Mouse (Mus musculus) liver, postnatal 0 days (tissue): ENCODE results near the gene Saysd1.

Experiments
- CTCF ChIP-seq: sonication (generic); IDR thresholded peaks from 2 replicates; pipeline ENCODE4 v1.5.1; 2016; ENCODE audit warnings: antibody characterized with exemption, low read depth
- EP300 ChIP-seq: IDR thresholded peaks from 2 replicates; pipeline ENCODE4 v1.6.1; 2016; ENCODE audit warnings: antibody characterized with exemption, low read depth, mild to moderate bottlenecking

- TF ChIP-seq CTCF (no peak), EP300 (no peak)
These were observed 44.3 kb upstream of the Saysd1 start for GRCm38 (mm10) chr14:20182596-20182995.
